Mouse (Mus musculus) forebrain, embryonic 13.5 days (tissue): ENCODE measurements around the gene Tob2. TPM values are rescaled to one million over a fixed set of nuclear protein-coding genes. Genes with fewer than 3 reads are reported as not detected.

ENCODE experiments used
- ATAC-seq: fragments of 200-750 bp; cut with Nextera tagmentation; 2 replicates; pipeline ENCODE4 v1.8.0; 2017
- H3K27ac ChIP-seq: fragments of 300-500 bp; sonication (generic); 2 replicates; pipeline ENCODE4 v1.5.1; 2015; ENCODE audit warnings: inconsistent platforms, mild to moderate bottlenecking, moderate library complexity
- H3K27me3 ChIP-seq: fragments of 300-500 bp; sonication (generic); 2 replicates; pipeline ENCODE4 v1.6.1; 2015; ENCODE audit warnings: mild to moderate bottlenecking, inconsistent platforms
- H3K36me3 ChIP-seq: fragments of 300-500 bp; sonication (generic); 2 replicates; pipeline ENCODE4 v1.6.1; 2015; ENCODE audit warnings: mild to moderate bottlenecking, inconsistent platforms; ENCODE audit not compliant: poor library complexity, severe bottlenecking
- H3K4me1 ChIP-seq: fragments of 300-500 bp; sonication (generic); 2 replicates; pipeline ENCODE4 v1.6.1; 2015; ENCODE audit warnings: inconsistent platforms
- H3K4me2 ChIP-seq: fragments of 300-500 bp; sonication (generic); 2 replicates; pipeline ENCODE4 v1.6.1; 2015; ENCODE audit warnings: inconsistent platforms, mild to moderate bottlenecking, moderate library complexity
- H3K4me3 ChIP-seq: fragments of 300-500 bp; sonication (generic); 2 replicates; pipeline ENCODE4 v1.5.1; 2015; ENCODE audit warnings: mild to moderate bottlenecking, inconsistent platforms
- H3K9ac ChIP-seq: fragments of 300-500 bp; sonication (generic); 2 replicates; pipeline ENCODE4 v1.6.1; 2015; ENCODE audit warnings: mild to moderate bottlenecking, inconsistent platforms
- H3K9me3 ChIP-seq: fragments of 300-500 bp; sonication (generic); replicated peaks from 2 replicates; pipeline ENCODE4 v1.6.1; 2016; ENCODE audit warnings: inconsistent platforms
- WGBS: fragments of 180-500 bp; shearing (Covaris S2); methylation state at CpG from one replicate; pipeline ENCODE4 v1.1.7; 2015; 5-methylcytosine and 5-hydroxymethylcytosine counted together
- polyA plus RNA-seq: library from polyadenylated mRNA; unstranded; fragments of >200 nt; fragmentation: Nextera tagmentation; extraction: Ambion mirVana; gene quantifications from 2 replicates; pipeline ENCODE4 v1.2.1, GENCODE M21; 2015

The Tob2 gene
- polyA plus RNA-seq, 1 experiment from 2014 or later = 19.1 TPM

DNA sequence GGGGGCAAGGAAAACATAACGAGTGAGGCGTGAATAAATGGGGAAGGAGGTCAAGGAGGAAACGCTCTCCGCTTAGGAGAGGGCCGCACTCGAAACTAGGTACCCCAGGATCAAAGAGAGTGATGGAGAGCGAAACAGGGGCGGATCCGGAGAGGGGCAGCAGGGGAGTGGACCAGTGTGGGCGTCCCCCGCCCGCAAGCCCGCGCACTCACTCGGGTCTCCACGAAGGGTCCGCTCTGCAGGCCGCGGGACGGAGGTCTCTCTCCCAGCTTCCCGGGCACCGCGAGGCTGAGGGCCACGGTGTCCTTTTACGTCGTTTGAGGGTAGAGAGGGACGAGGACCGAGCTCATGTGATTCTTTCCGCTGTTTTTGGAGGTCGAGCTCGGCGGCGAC, 876 bp downstream of the Tob2 start:
- WGBS = 0% methylated on average over 33 of the region's 33 CpGs
- Histone ChIP-seq H3K4me1 (peaks cover 41% of the 10 kb centered on the region), H3K27me3 (no peaks in the 10 kb centered on the region), H3K4me3 (peak overlapping the region; percentile 93), H3K9ac (peak overlapping the region; percentile 93), H3K27ac (peak overlapping the region; percentile 94), H3K9me3 (no peaks in the 10 kb centered on the region), H3K4me2 (peak overlapping the region; percentile 97), H3K36me3 (peaks cover 13% of the 10 kb centered on the region)
- no peak for ATAC-seq

DNA sequence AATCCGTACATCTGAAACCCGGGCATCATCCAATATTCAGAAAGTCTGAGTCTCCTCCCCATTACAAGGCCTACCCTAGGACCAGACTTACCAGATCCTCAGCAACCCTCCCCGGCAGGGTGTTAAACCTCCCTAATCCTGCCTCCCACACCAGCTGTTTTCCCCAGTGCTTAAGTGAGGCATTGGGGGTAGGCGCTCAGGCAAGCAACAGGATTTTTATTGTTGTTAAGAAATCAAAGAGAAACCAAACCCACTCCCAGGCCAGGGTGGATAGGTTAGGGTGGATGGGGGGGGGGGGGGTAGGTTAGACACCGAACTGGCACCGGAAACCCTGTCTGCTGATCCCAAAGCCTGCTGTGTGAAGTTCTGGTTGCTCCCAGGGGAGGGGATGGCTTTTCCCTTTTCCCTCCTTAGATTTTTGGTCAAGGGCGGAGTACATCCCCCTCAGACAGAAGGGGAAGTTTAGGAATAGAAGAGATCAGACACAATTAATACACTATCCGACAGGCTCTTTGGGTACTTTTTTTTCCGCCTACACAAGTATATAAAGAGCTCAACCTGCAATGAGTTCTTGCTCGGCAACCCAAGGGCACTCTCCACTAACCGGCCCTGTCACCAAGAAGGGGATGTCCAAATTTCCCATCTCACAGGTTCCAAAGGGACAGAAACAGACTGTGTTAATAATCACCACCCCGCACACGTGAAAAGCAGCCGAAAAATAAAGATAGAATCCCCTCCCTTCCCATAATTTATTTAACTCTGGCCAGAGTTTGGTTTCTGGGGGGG, 1.5 kb downstream of the Tob2 start:
- peaks cover 41% of the 10 kb centered on the region for H3K4me1 ChIP-seq
- peaks cover 16% of the 10 kb centered on the region for H3K36me3 ChIP-seq
- H3K4me2 ChIP-seq = peak overlapping the region; percentile 97
- no peaks in the 10 kb centered on the region for H3K27me3 ChIP-seq
- H3K4me3 ChIP-seq = peak overlapping the region; percentile 93
- WGBS = under 1% methylated on average over 14 of the region's 14 CpGs
- no peak for ATAC-seq
- H3K9me3 ChIP-seq = no peaks in the 10 kb centered on the region
- H3K27ac ChIP-seq = peak overlapping the region; percentile 94
- H3K9ac ChIP-seq = peak overlapping the region; percentile 93

DNA sequence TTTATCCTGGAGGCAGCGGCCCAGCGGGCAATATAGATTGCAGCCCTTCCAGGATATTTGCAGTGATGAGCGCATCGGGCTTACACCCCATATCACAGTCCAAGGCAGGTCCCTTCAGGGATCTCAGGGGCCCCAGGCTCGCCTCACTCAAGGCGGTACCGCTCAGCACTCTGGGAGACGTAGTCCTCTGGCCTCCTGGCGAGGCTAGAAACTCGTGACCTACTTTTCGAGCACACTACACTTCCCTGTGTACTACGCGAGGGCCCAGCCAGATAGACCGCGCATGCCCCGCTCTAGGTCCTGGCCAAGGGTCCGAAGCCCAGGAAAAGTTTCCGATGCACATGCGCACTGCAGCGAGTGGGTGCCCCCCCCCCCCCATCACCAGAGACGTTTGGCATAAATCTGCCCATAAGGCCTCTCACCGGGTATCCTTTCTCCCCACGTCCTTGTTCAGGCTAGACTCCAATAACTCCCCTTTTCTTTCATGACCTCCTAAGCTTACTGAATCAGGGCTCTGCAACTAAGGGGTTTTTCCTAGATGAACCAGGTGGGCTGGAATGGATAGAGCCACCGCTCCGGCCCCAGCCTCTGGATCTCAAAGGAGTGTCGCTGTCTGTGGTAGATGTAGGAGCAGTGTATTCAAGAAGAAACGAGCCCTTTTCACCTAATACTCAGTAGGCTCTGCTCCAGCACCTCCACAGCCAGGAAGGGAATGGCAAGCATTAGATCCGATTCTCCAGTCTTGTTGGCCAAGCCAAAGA, 2.4 kb downstream of the Tob2 start:
- under 1% methylated on average over 28 of the region's 28 CpGs for WGBS
- H3K27me3 ChIP-seq = no peaks in the 10 kb centered on the region

DNA sequence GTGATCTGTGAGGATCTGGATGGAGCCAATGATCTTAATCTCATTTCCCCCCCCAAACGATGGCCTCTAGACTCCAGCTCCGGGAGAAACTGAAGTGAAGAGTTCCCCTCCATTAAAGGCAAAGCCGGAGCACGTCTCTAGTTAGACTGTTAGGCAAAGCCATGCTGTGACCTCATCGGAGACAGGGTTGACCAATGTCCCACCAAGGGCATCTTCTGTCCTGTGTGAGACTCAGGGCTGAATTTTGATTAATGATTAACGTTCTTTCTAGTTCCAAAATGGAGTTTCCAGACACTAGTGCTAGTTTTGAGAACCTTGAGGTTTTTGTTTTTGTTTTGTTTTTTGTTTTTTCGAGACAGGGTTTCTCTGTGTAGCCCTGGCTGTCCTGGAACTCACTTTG, 5.5 kb downstream of the Tob2 start:
- H3K4me3 ChIP-seq = no peak overlapping the region
- ATAC-seq = no peak
- H3K4me1 ChIP-seq = peaks cover 19% of the 10 kb centered on the region
- WGBS = 89% methylated on average over 7 of the region's 7 CpGs
- peaks cover 50% of the 10 kb centered on the region for H3K36me3 ChIP-seq
- H3K27ac ChIP-seq = no peak overlapping the region
- H3K9ac ChIP-seq = no peak overlapping the region
- no peaks in the 10 kb centered on the region for H3K27me3 ChIP-seq
- no peaks in the 10 kb centered on the region for H3K9me3 ChIP-seq
- H3K4me2 ChIP-seq = no peak overlapping the region

More for the DNA sequence above, 2.4 kb downstream of the Tob2 start:
- no peaks in the 10 kb centered on the region for H3K9me3 ChIP-seq
- H3K4me2 ChIP-seq = peak overlapping the region; percentile 97
- H3K4me1 ChIP-seq = peaks cover 41% of the 10 kb centered on the region
- H3K36me3 ChIP-seq = peaks cover 25% of the 10 kb centered on the region
- H3K4me3 ChIP-seq = peak overlapping the region; percentile 93
- peak overlapping the region; percentile 93 for H3K9ac ChIP-seq
- peak overlapping the region; percentile 94 for H3K27ac ChIP-seq
- peak; percentile 89 for ATAC-seq

DNA sequence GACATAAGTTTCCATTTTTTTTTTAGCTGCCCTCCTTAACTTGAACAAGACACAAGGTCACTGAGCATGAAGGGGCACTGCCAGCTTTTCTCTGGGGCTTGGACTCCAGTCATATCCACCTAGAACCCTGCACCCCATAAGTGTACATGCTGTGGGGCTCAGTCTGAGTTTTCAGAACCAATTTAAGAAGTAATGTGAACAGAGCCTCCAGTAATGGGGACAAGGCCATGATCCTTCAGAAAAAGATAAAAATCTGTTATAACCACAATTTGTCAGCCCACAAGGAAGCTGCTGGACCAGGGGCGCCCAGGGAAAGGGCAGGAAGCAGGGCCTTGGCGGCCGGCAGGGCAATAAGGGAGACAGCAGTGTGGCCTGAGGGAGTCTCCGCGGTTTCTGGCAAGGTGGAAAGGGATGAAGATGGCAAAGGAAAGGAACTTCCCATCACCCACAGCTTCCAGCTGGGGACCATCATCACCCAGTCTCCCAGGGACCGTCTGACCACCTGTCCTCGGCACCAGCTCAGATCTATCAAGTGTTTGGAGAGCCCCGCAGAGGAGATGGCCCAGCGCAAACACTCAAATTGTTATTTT, 6.1 kb downstream of the Tob2 start:
- Histone ChIP-seq H3K36me3 (peaks cover 54% of the 10 kb centered on the region), H3K4me1 (peaks cover 19% of the 10 kb centered on the region), H3K27me3 (no peaks in the 10 kb centered on the region), H3K27ac (no peak overlapping the region), H3K4me3 (no peak overlapping the region), H3K4me2 (no peak overlapping the region), H3K9ac (no peak overlapping the region), H3K9me3 (no peaks in the 10 kb centered on the region)
- WGBS = 91% methylated on average over 9 of the region's 9 CpGs
- no peak for ATAC-seq

DNA sequence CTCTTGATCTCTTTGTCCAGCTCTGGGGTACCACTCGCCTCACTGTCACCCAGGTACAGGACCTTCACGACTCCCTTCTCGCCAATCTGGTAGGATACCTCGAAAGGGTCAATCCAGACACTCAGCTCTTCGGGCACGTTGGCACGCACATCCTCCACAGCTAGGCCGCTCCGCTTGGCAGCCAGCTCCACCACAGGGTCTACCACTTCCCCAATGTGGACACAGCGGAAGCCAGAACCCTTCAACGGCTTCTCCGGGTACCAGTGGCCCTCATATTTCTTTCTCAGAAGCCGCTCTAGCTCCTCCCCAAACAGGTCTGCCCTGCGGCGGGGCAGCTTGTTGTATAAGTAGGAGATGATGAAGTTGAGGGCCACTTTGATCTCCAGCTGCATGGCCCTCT, 7.2 kb downstream of the Tob2 start:
- Histone ChIP-seq H3K9me3 (no peaks in the 10 kb centered on the region), H3K36me3 (peaks cover 62% of the 10 kb centered on the region), H3K27me3 (no peaks in the 10 kb centered on the region), H3K4me2 (no peak overlapping the region), H3K9ac (no peak overlapping the region), H3K4me3 (no peak overlapping the region), H3K4me1 (peaks cover 13% of the 10 kb centered on the region), H3K27ac (no peak overlapping the region)
- 93% methylated on average over 15 of the region's 15 CpGs for WGBS
- no peak for ATAC-seq

DNA sequence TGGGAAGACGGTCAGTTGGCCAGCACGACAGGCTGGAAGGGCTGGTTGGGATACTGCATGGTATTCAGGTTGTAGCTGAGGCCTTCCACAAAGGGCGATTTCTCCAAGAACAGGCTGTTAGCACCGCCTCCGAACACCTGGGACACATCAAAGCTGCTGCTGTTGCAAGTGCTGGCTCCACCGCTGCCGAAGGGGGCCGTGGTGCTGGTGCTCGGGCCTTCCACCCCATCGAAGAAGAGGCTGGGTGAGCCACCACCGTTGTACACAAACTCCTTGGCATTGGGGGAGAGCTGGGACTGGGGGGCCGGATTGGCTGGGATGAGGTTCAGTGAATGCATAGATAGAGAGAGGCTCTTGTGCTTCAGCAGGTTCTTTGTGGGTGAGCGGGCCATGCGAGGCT, 7.9 kb downstream of the Tob2 start:
- no peak overlapping the region for H3K4me3 ChIP-seq
- 91% methylated on average over 14 of the region's 14 CpGs for WGBS
- no peaks in the 10 kb centered on the region for H3K9me3 ChIP-seq
- ATAC-seq = no peak
- peaks cover 67% of the 10 kb centered on the region for H3K36me3 ChIP-seq
- H3K27ac ChIP-seq = no peak overlapping the region
- no peak overlapping the region for H3K9ac ChIP-seq
- H3K4me2 ChIP-seq = no peak overlapping the region
- no peaks in the 10 kb centered on the region for H3K27me3 ChIP-seq
- peaks cover 7% of the 10 kb centered on the region for H3K4me1 ChIP-seq

DNA sequence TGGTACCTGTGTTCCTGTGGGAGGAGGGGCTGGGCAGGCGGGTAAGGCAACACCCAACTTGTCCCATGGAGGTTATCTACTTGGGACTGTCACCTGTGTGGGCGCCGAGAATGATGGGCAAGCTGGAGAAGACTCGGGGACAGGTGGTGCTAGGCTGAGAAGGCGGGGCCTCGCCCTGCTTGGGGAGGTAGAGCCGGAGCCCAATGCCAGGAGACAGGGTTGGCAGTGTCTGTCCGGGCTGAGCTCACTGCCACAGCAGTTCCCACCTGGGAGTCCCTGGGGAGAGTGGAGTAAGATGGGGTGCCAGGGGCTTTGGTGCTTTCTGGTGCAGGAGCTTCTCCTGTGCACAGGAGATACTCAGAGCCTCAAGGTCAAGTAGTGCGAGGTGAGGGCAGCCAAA, 9.5 kb downstream of the Tob2 start:
- no peak overlapping the region for H3K4me2 ChIP-seq
- H3K36me3 ChIP-seq = peaks cover 62% of the 10 kb centered on the region
- no peaks in the 10 kb centered on the region for H3K27me3 ChIP-seq
- no peaks in the 10 kb centered on the region for H3K9me3 ChIP-seq
- H3K27ac ChIP-seq = no peak overlapping the region
- no peak overlapping the region for H3K9ac ChIP-seq
- 87% methylated on average over 9 of the region's 9 CpGs for WGBS
- ATAC-seq = no peak
- no peak overlapping the region for H3K4me3 ChIP-seq
- H3K4me1 ChIP-seq = no peaks in the 10 kb centered on the region

DNA sequence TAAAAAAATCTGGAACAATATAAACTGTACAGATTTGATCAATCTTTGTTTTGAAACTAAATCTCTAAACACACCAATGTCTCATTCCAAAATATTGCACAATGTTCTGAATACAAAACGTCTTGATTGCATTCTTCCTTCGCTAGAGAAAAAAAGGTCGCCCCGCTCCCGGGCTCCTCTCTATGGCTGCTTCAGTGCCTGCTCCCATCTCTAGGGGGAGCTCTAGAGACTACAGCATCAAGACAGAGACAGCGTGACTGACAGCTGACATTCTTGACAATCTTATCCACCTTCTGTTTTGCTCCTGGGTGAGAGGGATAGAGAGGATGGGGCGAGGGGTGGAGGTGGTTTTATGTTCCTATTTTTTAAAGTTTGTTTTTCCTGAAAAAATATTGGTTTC, 10.3 kb downstream of the Tob2 start:
- Histone ChIP-seq H3K4me3 (no peak overlapping the region), H3K9me3 (no peaks in the 10 kb centered on the region), H3K9ac (no peak overlapping the region), H3K27me3 (no peaks in the 10 kb centered on the region), H3K36me3 (peaks cover 55% of the 10 kb centered on the region), H3K27ac (no peak overlapping the region), H3K4me1 (no peaks in the 10 kb centered on the region), H3K4me2 (no peak overlapping the region)
- 36% methylated on average over 7 of the region's 7 CpGs for WGBS
- no peak for ATAC-seq

DNA sequence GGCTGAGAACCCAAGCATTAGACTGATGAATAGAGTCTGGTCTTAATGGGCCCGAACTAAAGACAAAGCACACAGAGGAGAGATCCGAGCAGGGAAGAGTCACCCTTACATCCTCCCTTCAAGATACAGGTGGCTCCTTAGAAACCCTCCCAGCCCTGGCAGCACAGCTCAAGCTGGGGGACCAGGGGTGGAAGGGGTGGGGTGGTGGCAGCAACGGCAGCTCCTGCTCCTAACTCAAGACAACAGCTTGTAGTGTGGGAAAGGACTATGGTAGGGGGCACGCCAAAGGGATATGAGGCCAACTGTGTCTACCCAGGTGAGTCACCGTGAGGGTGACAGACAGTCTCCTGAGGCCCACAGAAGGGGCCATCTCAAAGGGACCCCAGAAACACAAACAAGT, 10.7 kb downstream of the Tob2 start:
- Histone ChIP-seq H3K27ac (no peak overlapping the region), H3K4me2 (no peak overlapping the region), H3K9me3 (no peaks in the 10 kb centered on the region), H3K4me3 (no peak overlapping the region), H3K9ac (no peak overlapping the region), H3K4me1 (no peaks in the 10 kb centered on the region), H3K36me3 (peaks cover 55% of the 10 kb centered on the region), H3K27me3 (no peaks in the 10 kb centered on the region)
- WGBS = 85% methylated on average over 5 of the region's 5 CpGs
- no peak for ATAC-seq

DNA sequence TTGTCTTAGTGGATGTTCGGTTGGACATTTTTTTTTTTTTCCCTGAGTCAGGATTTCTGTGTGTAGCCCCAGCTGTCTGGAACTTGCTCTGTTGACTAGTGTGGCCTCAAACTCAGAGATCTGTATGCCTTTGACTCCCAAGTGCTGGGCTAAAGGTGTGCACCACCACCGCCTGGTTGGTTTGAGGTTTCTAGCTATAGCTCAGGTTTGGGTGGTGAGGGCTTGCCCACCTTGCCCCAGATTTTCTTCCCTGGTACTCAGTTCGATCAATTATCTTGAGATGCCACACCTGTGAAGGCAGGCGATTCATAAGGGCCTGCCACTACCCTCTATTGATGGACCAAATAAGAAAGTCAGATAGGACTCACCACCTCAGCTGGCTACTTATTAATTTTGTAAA, 11.4 kb downstream of the Tob2 start:
- WGBS = 95% methylated on average over 4 of the region's 4 CpGs
- H3K4me2 ChIP-seq = no peak overlapping the region
- no peaks in the 10 kb centered on the region for H3K9me3 ChIP-seq
- no peak overlapping the region for H3K9ac ChIP-seq
- H3K4me1 ChIP-seq = no peaks in the 10 kb centered on the region
- ATAC-seq = no peak
- H3K36me3 ChIP-seq = peaks cover 52% of the 10 kb centered on the region
- H3K27me3 ChIP-seq = no peaks in the 10 kb centered on the region
- no peak overlapping the region for H3K27ac ChIP-seq
- no peak overlapping the region for H3K4me3 ChIP-seq

DNA sequence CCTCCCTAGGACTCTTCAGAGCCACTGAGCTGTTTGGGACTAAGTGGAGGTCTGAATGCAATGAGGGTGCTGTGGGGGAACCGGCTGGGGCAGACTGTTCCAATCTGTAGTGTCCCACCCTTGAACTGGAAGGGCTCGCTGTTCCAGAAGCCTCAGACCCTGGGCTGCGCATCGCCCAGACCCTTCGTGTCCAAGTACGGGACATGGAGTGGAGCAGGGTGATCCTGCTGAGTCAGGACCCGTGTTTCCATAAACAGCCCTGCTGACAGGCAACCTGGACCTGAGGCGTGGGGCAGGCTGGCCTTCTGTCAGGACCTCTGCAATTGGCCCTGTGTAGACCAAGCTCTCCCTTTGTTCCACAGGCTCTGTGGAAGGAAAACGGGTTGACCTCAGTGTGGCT, 11.8 kb downstream of the Tob2 start:
- no peaks in the 10 kb centered on the region for H3K4me1 ChIP-seq
- no peak overlapping the region for H3K4me2 ChIP-seq
- 91% methylated on average over 9 of the region's 9 CpGs for WGBS
- no peaks in the 10 kb centered on the region for H3K27me3 ChIP-seq
- H3K36me3 ChIP-seq = peaks cover 48% of the 10 kb centered on the region
- H3K4me3 ChIP-seq = no peak overlapping the region
- H3K27ac ChIP-seq = no peak overlapping the region
- no peak overlapping the region for H3K9ac ChIP-seq
- no peaks in the 10 kb centered on the region for H3K9me3 ChIP-seq
- no peak for ATAC-seq
